Mouse (Mus musculus) gastrocnemius, postnatal 36 days (tissue): Measurements from ENCODE around the gene Orc3. TPM values are rescaled to one million over a fixed set of nuclear protein-coding genes. Genes with fewer than 3 reads are reported as not detected.
A peak's percentile ranks its signal among the peaks of the same experiment; 100 is the strongest.

Source experiments
- DNase-seq, 2 experiments: peaks; one replicate each; pipeline ENCODE4 v3.0.0; 2022
- intact Hi-C: fragments of 180-260 bp; cut with DNase I; formaldehyde crosslinking; loops from one replicate; pipeline ENCODE4 v1.15.1; 2025
- total RNA-seq, 2 experiments: library from RNA; stranded (reverse); gene quantifications; 2 replicates each; pipeline ENCODE4 v1.2.3; 2021

Orc3 gene
- total RNA-seq, 2 experiments from 2014 or later = 32.7 to 36.2 TPM

- DNase-seq = no peak
- intact Hi-C loops = no loop called here
Measured at GRCm38 (mm10) chr4:34523586-34523985, 91.2 kb downstream of the Orc3 start.

- intact Hi-C loops = no loop called here
Measured at GRCm38 (mm10) chr4:34522846-34523245, 91.9 kb downstream of the Orc3 start.

More at GRCm38 (mm10) chr4:34522846-34523245, 91.9 kb downstream of the Orc3 start:
- peak; percentile 13 to 27 for DNase-seq

Other genes with a start within 250 kb of the Orc3 start
- gene Akirin2, start 64.0 kb downstream of the Orc3 start, total RNA-seq = 10 to 100 TPM; 33.4 to 42.6 TPM
- gene Rars2, start within 50 bp of the Orc3 start, total RNA-seq = 10 to 100 TPM; 15.2 to 18.2 TPM
- gene Slc35a1, start 72.5 kb upstream of the Orc3 start, total RNA-seq = 10 to 100 TPM in 1 of 2 experiments, 1 to 10 TPM in 1; 8.6 to 10.3 TPM
- not detected for gene Cfap206, start 115.3 kb upstream of the Orc3 start, total RNA-seq
- gene Gm136, start 141.3 kb upstream of the Orc3 start, total RNA-seq = not detected
- 10 to 100 TPM; 22.9 to 25.2 TPM for gene Smim8, start 163.5 kb upstream of the Orc3 start, total RNA-seq